Mouse (Mus musculus) right cerebral cortex, postnatal 25 days (tissue): Measurements from ENCODE around the gene Vmn1r41.

ENCODE experiments used
- DNase-seq: peaks from one replicate; pipeline ENCODE4 v3.0.0; 2022

Gene Vmn1r41

GRCm38 (mm10) chr6:89740466-89740865 lies at the start of gene Vmn1r41:
Gene Vmn1r41 (plus strand): TSS chr6:89740766.
- no peak for DNase-seq

- no peak for DNase-seq
Observed at GRCm38 (mm10) chr6:89706624-89707023, 33.9 kb upstream of the Vmn1r41 start.

- no peak for DNase-seq
Observed at GRCm38 (mm10) chr6:89707240-89707639, 33.3 kb upstream of the Vmn1r41 start, which contains the start of gene Vmn1r40. Gene Vmn1r40 (plus strand): TSS chr6:89707540.

- DNase-seq: no peak
Observed at GRCm38 (mm10) chr6:89718051-89718450, 22.5 kb upstream of the Vmn1r41 start.

GRCm38 (mm10) chr6:89742811-89743210 lies 2.2 kb downstream of the Vmn1r41 start:
- no peak for DNase-seq

- no peak for DNase-seq
Observed at GRCm38 (mm10) chr6:89790231-89790630, 49.7 kb downstream of the Vmn1r41 start.
